Mouse (Mus musculus) thymus, postnatal 36 days (tissue): ENCODE results near the gene Dynlt1f.
"Not testable (repeated sequence)": the region's sequence is repeated elsewhere in the genome, so short reads cannot be mapped to it uniquely, and the experiment has no call there.

ENCODE experiments used
- DNase-seq, 2 experiments: peaks; one replicate each; pipeline ENCODE4 v3.0.0; 2022; ENCODE audit warnings: mixed read lengths in 2 of 2

Dynlt1f gene

GRCm38 (mm10) chr17:6660589-6660988, 4.9 kb upstream of the Dynlt1f start:
- DNase-seq = peak in 1 of 2 experiments; percentile 16

GRCm38 (mm10) chr17:6658801-6659200, 3.1 kb upstream of the Dynlt1f start, which contains the start of gene Sytl3:
Gene Sytl3, plus strand, starts transcription at chr17:6659093.
- peak; percentile 76 to 81 for DNase-seq

GRCm38 (mm10) chr17:6656471-6656870, 771 bp upstream of the Dynlt1f start:
- not testable (repeated sequence) for DNase-seq

DNA sequence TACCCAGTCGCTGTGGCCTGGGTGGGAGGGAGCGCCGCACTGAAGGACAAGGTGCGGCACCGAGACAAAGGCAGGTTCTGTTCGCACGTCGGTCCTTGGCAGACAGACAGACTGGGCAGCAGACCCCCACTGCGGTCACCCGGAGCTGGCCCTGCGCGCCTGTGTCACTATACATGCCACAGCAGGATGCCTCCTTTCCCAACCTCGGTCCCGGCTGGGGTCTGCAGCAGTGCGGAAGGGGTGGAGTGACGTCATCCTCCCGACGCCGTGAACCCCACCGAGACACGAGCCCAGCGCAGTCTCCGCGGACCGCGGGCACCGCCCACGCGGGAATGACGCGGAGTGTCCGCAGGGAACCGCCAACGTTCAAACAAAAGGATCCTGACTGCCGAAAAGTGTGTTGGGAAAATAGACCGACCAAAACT, 601 bp downstream of the Dynlt1f start:
- peak; percentile 68 to 79 for DNase-seq

DNA sequence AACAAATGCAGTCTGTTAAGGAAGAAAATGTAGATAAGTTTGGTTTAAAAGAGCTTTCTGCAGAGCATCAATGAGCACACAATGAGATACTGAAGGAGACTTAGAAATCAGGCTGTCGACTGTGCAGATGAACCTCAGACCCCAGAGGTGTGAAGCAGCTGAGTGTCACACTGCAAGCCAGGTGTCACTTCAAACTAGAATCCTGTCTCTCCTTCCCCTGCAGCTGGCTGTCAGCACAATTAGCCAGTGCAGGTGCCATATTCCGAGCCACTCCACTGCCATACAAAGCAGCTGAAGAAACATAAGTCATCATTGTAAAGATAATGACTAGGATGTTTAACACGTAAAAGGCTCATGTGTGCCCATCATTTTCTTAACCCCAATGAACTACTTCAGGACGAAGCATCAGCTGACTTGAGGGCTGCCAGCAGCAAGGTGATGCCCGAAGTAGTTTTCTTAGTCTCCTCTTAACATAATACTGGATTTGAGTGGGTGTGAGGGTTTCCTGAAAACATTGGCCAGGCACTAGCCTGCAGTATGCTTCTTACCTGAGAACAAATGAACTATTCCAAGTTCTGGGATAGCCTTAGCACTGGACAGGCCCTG, 2.3 kb downstream of the Dynlt1f start:
- peak in 1 of 2 experiments; percentile 54 for DNase-seq

DNA sequence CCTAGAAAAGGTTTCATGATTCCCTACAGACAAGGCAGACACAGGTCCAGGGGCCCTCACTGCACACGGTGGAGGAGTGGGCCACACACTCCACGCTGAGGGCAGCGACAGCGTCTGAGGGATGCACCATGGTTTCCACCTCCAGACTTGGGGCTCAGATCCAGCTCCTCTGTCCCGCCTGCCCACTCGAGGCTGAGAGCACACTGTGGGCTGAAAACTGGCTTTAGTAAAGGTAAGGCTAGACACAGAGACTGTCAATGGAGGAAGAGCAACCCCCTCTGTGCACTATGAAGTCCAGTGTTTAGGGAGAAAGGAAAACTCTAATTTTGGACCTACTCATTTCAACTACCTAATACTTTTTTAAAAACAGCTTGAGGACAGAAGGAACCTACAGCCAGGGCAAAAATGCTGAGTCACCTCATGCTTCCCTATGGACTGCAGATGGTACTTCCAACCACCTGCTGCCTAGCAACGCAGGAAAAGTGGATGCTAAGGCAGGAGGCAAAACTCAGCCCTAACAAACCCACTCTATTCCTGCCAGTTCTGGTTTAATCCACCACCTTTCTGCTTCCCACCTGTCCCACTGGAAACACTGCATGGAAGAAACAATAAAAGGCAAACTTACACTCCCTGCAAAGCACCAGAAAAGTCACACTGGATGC, 4.7 kb downstream of the Dynlt1f start:
- DNase-seq = not testable (repeated sequence)

DNA sequence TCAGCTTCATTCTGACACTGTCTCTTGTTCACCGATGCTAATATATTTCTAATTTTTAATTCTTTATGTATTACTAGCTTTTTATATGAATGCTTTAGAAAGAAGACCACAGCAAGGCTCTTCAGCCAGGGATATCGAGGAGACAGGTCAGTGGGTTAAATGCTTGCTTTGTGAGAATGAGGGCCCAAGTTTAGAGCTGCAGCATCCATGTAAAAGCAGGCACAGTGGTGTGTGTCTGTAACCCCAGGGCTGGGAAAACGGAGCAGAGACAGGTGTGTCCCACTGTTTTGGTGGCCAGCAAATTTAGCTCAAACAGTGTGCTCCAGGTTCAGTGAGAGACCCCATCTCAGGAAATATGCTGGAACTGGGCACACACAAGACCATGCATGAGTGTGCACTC, 8.2 kb downstream of the Dynlt1f start:
- DNase-seq = not testable (repeated sequence)

- not testable (repeated sequence) for DNase-seq
Observed at GRCm38 (mm10) chr17:6646841-6647240, 8.9 kb downstream of the Dynlt1f start.

DNA sequence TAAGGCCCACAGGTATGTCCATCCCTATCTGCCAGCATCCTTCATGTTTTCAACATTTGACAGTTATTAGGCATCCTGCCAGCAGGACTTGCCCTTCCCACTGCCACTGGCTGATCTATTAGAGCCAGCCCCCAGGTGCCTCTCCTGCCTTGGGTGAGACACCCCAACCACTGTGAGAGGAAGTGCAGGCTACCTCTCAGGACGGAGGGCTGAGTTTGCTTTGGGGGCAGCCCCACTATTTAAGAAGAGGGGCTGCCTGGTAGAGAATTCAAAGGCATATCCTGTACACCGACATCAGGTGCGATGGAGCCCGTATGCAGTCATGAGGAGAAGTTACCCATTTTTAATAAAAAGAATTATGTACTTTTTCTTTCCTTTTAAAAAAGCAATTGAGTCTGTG, 10.0 kb downstream of the Dynlt1f start:
- not testable (repeated sequence) for DNase-seq

- DNase-seq = not testable (repeated sequence)
Observed at GRCm38 (mm10) chr17:6644673-6645072, 11.0 kb downstream of the Dynlt1f start.

GRCm38 (mm10) chr17:6644210-6644609, 11.5 kb downstream of the Dynlt1f start:
- not testable (repeated sequence) for DNase-seq

DNA sequence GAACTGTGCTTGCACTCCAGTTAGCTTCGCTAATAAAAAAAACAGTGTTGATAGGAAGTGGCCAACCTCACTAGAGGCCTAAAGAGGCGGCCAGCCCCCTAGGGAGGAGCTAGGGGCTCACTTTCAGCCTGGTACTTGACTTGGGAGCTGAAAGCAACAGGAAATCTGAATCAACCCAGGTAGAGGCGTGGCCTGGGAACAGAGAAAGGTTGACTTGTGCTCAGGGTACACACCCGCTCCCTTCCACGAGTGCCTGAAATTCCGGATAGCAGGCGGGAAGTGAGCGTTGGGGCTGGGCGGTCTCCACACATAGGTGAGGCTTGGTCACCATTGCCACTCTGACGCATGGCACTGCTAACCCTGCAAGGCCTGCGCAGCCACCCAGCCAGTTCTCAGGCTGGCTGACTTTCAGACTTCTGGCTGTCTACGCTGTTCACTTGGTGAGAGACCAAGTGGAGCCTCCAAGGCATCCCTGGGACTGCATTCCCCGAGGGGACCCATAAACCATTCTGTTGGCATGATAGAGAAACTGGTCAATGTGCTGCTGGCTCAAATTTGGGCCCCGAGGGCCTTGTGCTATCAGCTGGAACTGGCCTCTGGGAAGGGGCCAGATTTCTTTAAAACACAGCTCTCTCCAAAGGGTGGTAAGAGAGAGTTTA, 14.8 kb downstream of the Dynlt1f start:
- peak in 1 of 2 experiments; percentile 20 for DNase-seq

GRCm38 (mm10) chr17:6640044-6640637, 15.6 kb downstream of the Dynlt1f start:
- DNase-seq = not testable (repeated sequence)

- not testable (repeated sequence) for DNase-seq
Observed at GRCm38 (mm10) chr17:6639486-6639885, 16.2 kb downstream of the Dynlt1f start.

DNA sequence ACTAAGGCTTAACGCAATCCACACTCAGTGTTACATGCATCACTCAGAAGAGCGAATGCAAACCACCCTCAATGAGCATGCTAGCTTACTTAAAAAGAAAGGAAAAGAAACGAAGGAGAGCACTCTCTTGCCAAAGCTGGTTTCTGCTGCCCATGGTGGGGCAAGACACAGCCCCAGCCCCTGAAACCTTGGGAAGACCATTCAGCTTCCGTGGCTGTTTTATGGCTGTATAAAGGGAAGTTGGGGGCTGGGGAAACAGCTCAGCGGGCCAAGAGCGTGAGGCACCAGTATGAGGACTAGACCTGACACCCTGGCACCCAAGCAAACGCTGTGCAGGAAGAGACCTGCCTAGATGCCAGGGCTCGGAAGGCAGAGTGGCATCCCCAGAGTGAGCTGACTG, 17.3 kb downstream of the Dynlt1f start:
- not testable (repeated sequence) for DNase-seq

- DNase-seq = not testable (repeated sequence)
Observed at GRCm38 (mm10) chr17:6637434-6637833, 18.3 kb downstream of the Dynlt1f start.

- no peak for DNase-seq
Observed at GRCm38 (mm10) chr17:6636861-6637260, 18.8 kb downstream of the Dynlt1f start.

GRCm38 (mm10) chr17:6635781-6636180, 19.9 kb downstream of the Dynlt1f start:
- DNase-seq = not testable (repeated sequence)

DNA sequence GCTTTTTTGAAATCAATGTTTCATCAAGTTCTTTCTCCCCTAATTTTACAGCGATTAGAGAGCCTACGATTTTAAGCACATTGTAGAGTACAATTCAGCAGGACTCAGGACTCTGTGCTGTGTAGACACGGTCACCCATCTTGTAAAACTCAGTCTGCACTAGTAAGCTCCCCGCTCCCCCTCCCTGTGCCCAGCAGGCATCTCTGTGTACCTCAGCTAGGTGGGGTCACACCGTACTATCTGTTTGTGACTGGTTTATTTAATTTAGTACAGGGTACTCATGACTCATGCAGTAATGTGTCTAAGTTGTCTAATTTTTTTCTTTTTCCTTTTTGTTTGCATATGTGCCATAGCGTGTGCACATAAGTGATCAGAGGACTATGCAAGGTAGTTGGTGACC, 22.9 kb downstream of the Dynlt1f start:
- not testable (repeated sequence) for DNase-seq

DNA sequence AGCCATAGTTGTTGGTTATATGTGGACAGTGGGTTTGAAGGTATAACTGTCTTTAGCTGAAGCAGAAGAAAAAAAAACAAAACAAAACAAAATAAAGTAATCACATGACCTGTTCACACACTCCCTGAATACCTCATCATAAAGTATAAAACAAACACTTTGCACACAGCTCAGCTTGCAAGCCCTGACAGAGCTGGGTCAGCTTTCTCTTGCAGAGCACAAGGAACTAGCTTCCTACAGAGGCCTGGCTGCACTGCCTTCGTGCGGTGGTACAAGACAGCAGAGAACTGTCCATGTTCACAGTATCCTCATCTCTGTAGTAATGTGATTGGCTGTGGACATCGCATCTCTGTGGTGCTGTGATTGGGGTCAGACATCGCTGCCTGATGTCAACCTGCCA, 25.3 kb downstream of the Dynlt1f start:
- DNase-seq = not testable (repeated sequence)

GRCm38 (mm10) chr17:6624926-6625558, 30.7 kb downstream of the Dynlt1f start:
- DNase-seq = not testable (repeated sequence)

DNA sequence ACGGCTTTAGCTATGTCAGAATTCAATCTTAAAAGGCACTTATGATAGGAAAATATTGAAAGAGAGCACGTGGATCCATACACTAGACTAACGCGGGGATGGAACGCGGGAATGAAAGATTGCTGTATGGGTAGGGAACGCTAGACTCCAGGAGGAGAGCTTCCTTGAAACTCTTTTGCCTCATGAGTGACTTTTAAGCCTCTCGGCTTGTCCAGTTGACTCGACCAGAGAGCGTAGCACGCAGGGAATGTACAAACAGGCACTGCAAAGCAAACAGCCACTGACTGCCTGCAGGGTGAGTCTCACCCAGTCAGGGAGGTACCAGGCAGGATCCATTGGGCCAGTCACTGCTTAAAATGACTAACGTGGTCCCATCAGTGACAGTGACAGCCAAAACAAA, 33.7 kb downstream of the Dynlt1f start:
- not testable (repeated sequence) for DNase-seq
